Mouse (Mus musculus): ENCODE results near the gene Casp4. TPM values are rescaled to one million over a fixed set of nuclear protein-coding genes. Genes with fewer than 3 reads are reported as not detected.

Casp4 gene
- polyA plus RNA-seq (2015; fragmentation: Nextera tagmentation; extraction: Ambion mirVana) = 0.36 and 0.44 TPM in 2 replicates

GRCm38 (mm10) chr9:5308561-5308960, at the start of gene Casp4:
Gene Casp4, plus strand, starts transcription at chr9:5308828.
- no peak for ATAC-seq
- Histone ChIP-seq H3K9ac (replicated peaks) (no peak within 1 kb of the TSS), H3K4me3 (replicated peaks) (no peak within 1 kb of the TSS), H3K36me3 (no peaks in the 10 kb centered on the region), H3K9me3 (no peaks in the 10 kb centered on the region), H3K4me2 (replicated peaks) (no peak within 1 kb of the TSS), H3K27ac (no peak within 1 kb of the TSS), H3K27me3 (no peaks in the 10 kb centered on the region), H3K4me1 (replicated peaks) (no peaks in the 10 kb centered on the region)
- WGBS = 76% methylated on average over 5 of the region's 5 CpGs

GRCm38 (mm10) chr9:5263951-5264475, 44.6 kb upstream of the Casp4 start:
- Histone ChIP-seq H3K27me3 (no peaks in the 10 kb centered on the region), H3K9ac (replicated peaks) (no peak overlapping the region), H3K4me3 (replicated peaks) (no peak overlapping the region), H3K9me3 (no peaks in the 10 kb centered on the region), H3K4me1 (replicated peaks) (no peaks in the 10 kb centered on the region), H3K27ac (no peak overlapping the region), H3K4me2 (replicated peaks) (no peak overlapping the region), H3K36me3 (no peaks in the 10 kb centered on the region)
- ATAC-seq = no peak
- 76% methylated on average over 2 of the region's 2 CpGs for WGBS

- Histone ChIP-seq H3K4me1 (replicated peaks) (no peaks in the 10 kb centered on the region), H3K9me3 (no peaks in the 10 kb centered on the region), H3K27ac (no peak overlapping the region), H3K4me3 (replicated peaks) (no peak overlapping the region), H3K36me3 (no peaks in the 10 kb centered on the region), H3K4me2 (replicated peaks) (no peak overlapping the region), H3K27me3 (no peaks in the 10 kb centered on the region), H3K9ac (replicated peaks) (no peak overlapping the region)
- no peak for ATAC-seq
- 93% methylated on average over 2 of the region's 2 CpGs for WGBS
These were observed 38.4 kb upstream of the Casp4 start for GRCm38 (mm10) chr9:5270274-5270673.

- Histone ChIP-seq H3K4me3 (replicated peaks) (no peak overlapping the region), H3K9ac (replicated peaks) (no peak overlapping the region), H3K4me1 (replicated peaks) (no peaks in the 10 kb centered on the region), H3K4me2 (replicated peaks) (no peak overlapping the region), H3K27me3 (no peaks in the 10 kb centered on the region), H3K9me3 (no peaks in the 10 kb centered on the region), H3K27ac (no peak overlapping the region), H3K36me3 (no peaks in the 10 kb centered on the region)
- WGBS = 85% methylated on average over 1 of the region's 1 CpGs
- no peak for ATAC-seq
These were observed 37.7 kb upstream of the Casp4 start for GRCm38 (mm10) chr9:5270884-5271283.

DNA sequence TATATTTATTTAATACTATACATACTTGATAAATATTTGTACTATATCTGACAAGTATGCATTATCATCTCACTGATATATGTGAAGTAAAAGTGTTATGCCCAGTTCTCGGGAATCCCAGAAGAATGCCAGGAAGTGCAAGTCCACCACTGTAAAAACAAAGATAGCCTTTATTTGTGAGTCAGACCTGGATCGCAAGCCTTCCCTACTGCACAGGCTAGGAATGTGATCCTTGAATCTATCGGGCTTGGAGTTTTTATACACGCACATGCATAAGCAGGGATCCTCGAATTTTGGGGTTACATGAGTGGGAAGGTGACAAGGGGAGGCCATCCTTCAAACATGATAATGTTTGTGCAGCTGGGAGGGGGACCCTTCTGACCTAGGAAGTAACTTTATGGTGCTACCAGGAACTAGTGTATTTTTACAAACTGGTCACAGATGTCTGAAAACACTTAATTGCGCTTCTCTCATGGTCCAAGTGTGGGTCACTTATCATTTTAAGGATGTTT, 37.2 kb upstream of the Casp4 start:
- ATAC-seq = no peak
- 88% methylated on average over 6 of the region's 6 CpGs for WGBS

GRCm38 (mm10) chr9:5286071-5286470, 22.6 kb upstream of the Casp4 start:
- H3K4me3 ChIP-seq (replicated peaks) = no peak overlapping the region
- H3K4me1 ChIP-seq (replicated peaks) = no peaks in the 10 kb centered on the region
- no peaks in the 10 kb centered on the region for H3K36me3 ChIP-seq
- H3K9me3 ChIP-seq = no peaks in the 10 kb centered on the region
- H3K9ac ChIP-seq (replicated peaks) = no peak overlapping the region
- 92% methylated on average over 2 of the region's 2 CpGs for WGBS
- no peak for ATAC-seq
- no peak overlapping the region for H3K27ac ChIP-seq
- no peak overlapping the region for H3K4me2 ChIP-seq (replicated peaks)
- no peaks in the 10 kb centered on the region for H3K27me3 ChIP-seq

More for the DNA sequence above, 37.2 kb upstream of the Casp4 start:
- no peak overlapping the region for H3K27ac ChIP-seq
- H3K4me1 ChIP-seq (replicated peaks) = no peaks in the 10 kb centered on the region
- H3K36me3 ChIP-seq = no peaks in the 10 kb centered on the region
- H3K4me3 ChIP-seq (replicated peaks) = no peak overlapping the region
- H3K9ac ChIP-seq (replicated peaks) = no peak overlapping the region
- H3K4me2 ChIP-seq (replicated peaks) = no peak overlapping the region
- no peaks in the 10 kb centered on the region for H3K27me3 ChIP-seq
- no peaks in the 10 kb centered on the region for H3K9me3 ChIP-seq

GRCm38 (mm10) chr9:5286597-5286996, 22.0 kb upstream of the Casp4 start:
- Histone ChIP-seq H3K9me3 (no peaks in the 10 kb centered on the region), H3K27me3 (no peaks in the 10 kb centered on the region), H3K9ac (replicated peaks) (no peak overlapping the region), H3K4me2 (replicated peaks) (no peak overlapping the region), H3K27ac (no peak overlapping the region), H3K4me3 (replicated peaks) (no peak overlapping the region), H3K36me3 (no peaks in the 10 kb centered on the region), H3K4me1 (replicated peaks) (no peaks in the 10 kb centered on the region)
- no peak for ATAC-seq

GRCm38 (mm10) chr9:5296354-5297237, 12.0 kb upstream of the Casp4 start:
- Histone ChIP-seq H3K27ac (no peak overlapping the region), H3K9ac (replicated peaks) (no peak overlapping the region), H3K27me3 (no peaks in the 10 kb centered on the region), H3K4me1 (replicated peaks) (no peaks in the 10 kb centered on the region), H3K36me3 (no peaks in the 10 kb centered on the region), H3K9me3 (no peaks in the 10 kb centered on the region), H3K4me3 (replicated peaks) (no peak overlapping the region), H3K4me2 (replicated peaks) (no peak overlapping the region)
- WGBS = 79% methylated on average over 2 of the region's 2 CpGs
- no peak for ATAC-seq

DNA sequence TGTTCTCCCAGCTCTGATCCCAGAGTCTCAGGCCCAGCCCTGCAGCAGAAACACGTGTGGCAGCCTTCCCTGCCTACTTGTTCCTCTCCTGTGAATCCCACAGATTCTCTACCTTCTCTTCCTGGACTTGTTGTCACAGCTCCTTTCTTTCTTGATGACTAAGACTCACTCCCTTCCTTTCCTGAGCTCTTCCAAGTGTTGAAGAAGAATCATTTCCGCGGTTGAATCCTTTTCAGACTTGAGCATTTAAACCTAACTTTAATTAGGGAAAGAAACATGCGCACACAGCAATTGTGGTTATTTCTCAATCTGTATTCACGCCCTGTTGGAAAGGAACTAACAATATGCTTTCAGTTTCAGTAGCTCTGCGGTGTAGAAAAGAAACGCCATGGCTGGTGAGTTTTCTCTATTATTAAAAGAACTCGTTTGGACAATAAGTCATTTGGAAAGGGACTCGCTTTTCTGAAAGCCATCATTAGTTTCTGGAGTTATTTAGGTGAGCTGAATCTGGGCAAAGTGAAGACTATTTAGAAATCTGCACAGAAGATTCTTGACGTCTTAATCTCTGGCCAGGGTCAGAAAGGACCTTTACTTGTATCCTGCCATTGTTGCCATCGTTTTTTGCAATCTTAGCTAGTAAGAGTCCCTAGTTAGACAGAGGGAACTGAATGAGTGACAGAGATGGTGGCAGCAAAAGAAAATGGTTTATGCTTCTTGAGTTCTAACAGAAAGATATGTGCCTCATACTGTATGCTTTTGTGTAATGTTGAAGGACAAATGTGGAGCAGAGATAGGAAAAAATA, 10.1 kb upstream of the Casp4 start, which contains the start of gene Casp1:
Gene Casp1 (plus strand): TSS at position 189 of the 803 bp plus-strand sequence.
- no peaks in the 10 kb centered on the region for H3K36me3 ChIP-seq
- no peak within 1 kb of the TSS for H3K27ac ChIP-seq
- no peaks in the 10 kb centered on the region for H3K9me3 ChIP-seq
- WGBS = 64% methylated on average over 11 of the region's 11 CpGs
- no peak within 1 kb of the TSS for H3K4me3 ChIP-seq (replicated peaks)
- ATAC-seq = no peak
- H3K4me2 ChIP-seq (replicated peaks) = no peak within 1 kb of the TSS
- no peaks in the 10 kb centered on the region for H3K4me1 ChIP-seq (replicated peaks)
- no peak within 1 kb of the TSS for H3K9ac ChIP-seq (replicated peaks)
- H3K27me3 ChIP-seq = no peaks in the 10 kb centered on the region

DNA sequence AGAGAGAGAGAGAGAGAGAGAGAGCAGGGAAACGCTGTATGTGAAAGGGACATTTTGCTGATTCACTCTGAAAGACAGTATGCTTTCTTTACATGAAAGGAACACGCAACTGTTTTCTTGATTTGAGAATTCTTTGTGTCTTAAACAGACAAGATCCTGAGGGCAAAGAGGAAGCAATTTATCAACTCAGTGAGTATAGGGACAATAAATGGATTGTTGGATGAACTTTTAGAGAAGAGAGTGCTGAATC, 9.6 kb upstream of the Casp4 start:
- no peaks in the 10 kb centered on the region for H3K27me3 ChIP-seq
- no peaks in the 10 kb centered on the region for H3K36me3 ChIP-seq
- 88% methylated on average over 2 of the region's 2 CpGs for WGBS
- H3K9ac ChIP-seq (replicated peaks) = no peak overlapping the region
- no peak overlapping the region for H3K4me3 ChIP-seq (replicated peaks)
- no peak overlapping the region for H3K4me2 ChIP-seq (replicated peaks)
- no peak overlapping the region for H3K27ac ChIP-seq
- H3K4me1 ChIP-seq (replicated peaks) = no peaks in the 10 kb centered on the region
- no peaks in the 10 kb centered on the region for H3K9me3 ChIP-seq
- no peak for ATAC-seq

DNA sequence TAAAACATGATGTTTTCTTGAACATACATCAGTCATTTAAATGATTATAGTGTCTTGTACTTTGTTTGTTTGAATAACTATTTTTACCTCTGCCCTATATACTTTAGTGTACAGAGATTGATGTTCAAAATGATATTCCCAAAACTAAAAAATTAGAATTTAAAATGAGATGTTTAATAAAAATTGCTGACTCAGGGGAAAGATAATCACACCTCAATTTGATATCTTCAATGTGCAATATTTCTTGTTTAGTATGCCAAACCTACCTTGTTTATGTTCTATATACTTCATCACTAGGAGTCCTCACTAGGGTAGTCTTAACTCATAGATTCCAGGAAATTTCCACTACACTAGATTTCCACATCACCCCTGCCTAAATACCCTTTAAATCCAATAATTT, 1.5 kb downstream of the Casp4 start:
- H3K4me1 ChIP-seq (replicated peaks) = no peaks in the 10 kb centered on the region

GRCm38 (mm10) chr9:5311435-5311834, 2.8 kb downstream of the Casp4 start:
- Histone ChIP-seq H3K9me3 (no peaks in the 10 kb centered on the region), H3K27me3 (no peaks in the 10 kb centered on the region), H3K9ac (replicated peaks) (no peak overlapping the region), H3K4me1 (replicated peaks) (no peaks in the 10 kb centered on the region), H3K4me3 (replicated peaks) (no peak overlapping the region), H3K4me2 (replicated peaks) (no peak overlapping the region), H3K27ac (no peak overlapping the region), H3K36me3 (no peaks in the 10 kb centered on the region)
- WGBS = 76% methylated on average over 4 of the region's 4 CpGs
- no peak for ATAC-seq

More for the DNA sequence above, 1.5 kb downstream of the Casp4 start:
- Histone ChIP-seq H3K4me2 (replicated peaks) (no peak overlapping the region), H3K9me3 (no peaks in the 10 kb centered on the region), H3K36me3 (no peaks in the 10 kb centered on the region), H3K27me3 (no peaks in the 10 kb centered on the region), H3K9ac (replicated peaks) (no peak overlapping the region), H3K4me3 (replicated peaks) (no peak overlapping the region), H3K27ac (no peak overlapping the region)
- ATAC-seq = no peak

Data from midbrain, embryonic 13.5 days (tissue).